ENCODE assay signal across 8 mouse cellular contexts in genomic region chr17:10840731-10841201, GRCm38 (mm10). TPM values are rescaled to one million over a fixed set of nuclear protein-coding genes. Genes with fewer than 3 reads are reported as not detected.
A peak's percentile ranks its signal among the peaks of the same experiment; 100 is the strongest.
DNase-seq lines count a peak whose midpoint lies in the region; ATAC-seq and TF ChIP-seq lines count a peak whose summit lies in the region.

No protein-coding gene starts in this region.

- WGBS in hindbrain, embryonic 10.5 days, result 2% methylated on average over 20 of the region's 20 CpGs
- WGBS in lung, embryonic 14.5 days, result 2% methylated on average over 20 of the region's 20 CpGs
- 3% methylated on average over 20 of the region's 20 CpGs for WGBS in neural tube, embryonic 15.5 days

- H3K27ac ChIP-seq in hindbrain, embryonic 10.5 days, result peak overlapping the region; percentile 87
- H3K27ac ChIP-seq in lung, embryonic 14.5 days (ENCODE audit: low read depth), result no peak overlapping the region
- H3K27ac ChIP-seq in neural tube, embryonic 15.5 days (replicated peaks), result peak overlapping the region; percentile 90

- H3K4me1 ChIP-seq in hindbrain, embryonic 10.5 days (replicated peaks), result peaks cover 6% of the 10 kb centered on the region
- H3K4me1 ChIP-seq in lung, embryonic 14.5 days (ENCODE audit: insufficient read depth), result no peaks in the 10 kb centered on the region
- peaks cover 13% of the 10 kb centered on the region for H3K4me1 ChIP-seq in neural tube, embryonic 15.5 days

- peak overlapping the region; percentile 81 for H3K4me2 ChIP-seq in lung, embryonic 14.5 days
- H3K4me2 ChIP-seq in neural tube, embryonic 15.5 days, result peak overlapping the region; percentile 74

- no peaks in the 10 kb centered on the region for H3K9me3 ChIP-seq in hindbrain, embryonic 10.5 days
- no peaks in the 10 kb centered on the region for H3K9me3 ChIP-seq in lung, embryonic 14.5 days (ENCODE audit: low read depth, low read length)
- H3K9me3 ChIP-seq in neural tube, embryonic 15.5 days (replicated peaks), result no peaks in the 10 kb centered on the region

- TF ChIP-seq CTCF in lung, embryonic 14.5 days (IDR thresholded peaks at IDR 0.05; ENCODE audit: low read depth), result peak; percentile 60

- ATAC-seq in lung, embryonic 14.5 days (ENCODE audit: insufficient read depth), result peak; percentile 55
- ATAC-seq in neural tube, embryonic 15.5 days (ENCODE audit: low FRiP score), result peak; percentile 47

- peak; percentile 64 for DNase-seq in MEL-GATA-1-ER (ENCODE audit: extremely low read depth, low read depth)
- peak; percentile 60 for DNase-seq in cerebellum, adult 8-10 months
- peak; percentile 21 to 64 for DNase-seq in frontal cortex, adult 2 months (ENCODE audit: extremely low spot score in 1 of 2, low spot score in 1 of 2)
- DNase-seq in hindbrain, embryonic 10.5 days (ENCODE audit: low spot score), result peak; percentile 62
- peak; percentile 50 to 53 for DNase-seq in layer of hippocampus, adult 8-10 months (ENCODE audit: low spot score in 2 of 2)
- peak; percentile 81 for DNase-seq in lung, embryonic 14.5 days
- peak; percentile 18 for DNase-seq in thymus, postnatal 0 days (ENCODE audit: low spot score)

- no peaks in the 10 kb centered on the region for H3K27me3 ChIP-seq in hindbrain, embryonic 10.5 days (ENCODE audit: insufficient read depth, poor library complexity, severe bottlenecking)
- H3K27me3 ChIP-seq in lung, embryonic 14.5 days (ENCODE audit: insufficient read depth, low read length), result 0 out of 2 replicates have a peak, but pooled peaks cover 3% of the 10 kb centered on the region
- 0 out of 2 replicates have a peak, but pooled peaks cover 2% of the 10 kb centered on the region for H3K27me3 ChIP-seq in neural tube, embryonic 15.5 days (replicated peaks)

- peak overlapping the region; percentile 68 for H3K9ac ChIP-seq in lung, embryonic 14.5 days
- peak overlapping the region; percentile 74 for H3K9ac ChIP-seq in neural tube, embryonic 15.5 days (replicated peaks)

- H3K36me3 ChIP-seq in hindbrain, embryonic 10.5 days, result no peaks in the 10 kb centered on the region
- H3K36me3 ChIP-seq in lung, embryonic 14.5 days (ENCODE audit: insufficient read depth), result no peaks in the 10 kb centered on the region
- H3K36me3 ChIP-seq in neural tube, embryonic 15.5 days, result no peaks in the 10 kb centered on the region

- peak overlapping the region; percentile 85 for H3K4me3 ChIP-seq in hindbrain, embryonic 10.5 days
- peak overlapping the region; percentile 72 for H3K4me3 ChIP-seq in lung, embryonic 14.5 days (ENCODE audit: low read depth, low read length)
- H3K4me3 ChIP-seq in neural tube, embryonic 15.5 days (replicated peaks), result peak overlapping the region; percentile 61

RNA-seq across cellular contexts. Expression of gene Prkn, which starts 0.6 kb away (rescaled TPM):
- 20.1 and 28.0 TPM in 2 replicates for polyA plus RNA-seq in frontal cortex, adult 2 months (2012; rRNA removed)
- polyA plus RNA-seq in hindbrain, embryonic 10.5 days (2016; fragmentation: Nextera tagmentation; extraction: Ambion mirVana), result 1.2 TPM in 2 replicates
- 10 to 100 TPM; 18.5 to 25.7 (median 19.9) TPM for total RNA-seq in layer of hippocampus, adult 8-10 months (2022)
- polyA plus RNA-seq in lung, embryonic 14.5 days (2014; fragmentation: Nextera tagmentation; extraction: Ambion mirVana), result 1.0 and 2.1 TPM in 2 replicates
- 4.8 and 5.8 TPM in 2 replicates for polyA plus RNA-seq in neural tube, embryonic 15.5 days (2015; fragmentation: Nextera tagmentation; extraction: Ambion mirVana)
- 1.2 and 2.1 TPM in 2 replicates for polyA plus RNA-seq in thymus, postnatal 0 days (2015; fragmentation: Nextera tagmentation; extraction: Ambion mirVana)

RNA-seq across cellular contexts. Expression of gene Pacrg, which starts 0.7 kb away (rescaled TPM):
- 21.9 and 25.2 TPM in 2 replicates for polyA plus RNA-seq in frontal cortex, adult 2 months (2012; rRNA removed)
- polyA plus RNA-seq in hindbrain, embryonic 10.5 days (2016; fragmentation: Nextera tagmentation; extraction: Ambion mirVana), result 2.8 and 5.5 TPM in 2 replicates
- total RNA-seq in layer of hippocampus, adult 8-10 months (2022), result 10 to 100 TPM; 20.0 to 28.8 (median 23.4) TPM
- polyA plus RNA-seq in lung, embryonic 14.5 days (2014; fragmentation: Nextera tagmentation; extraction: Ambion mirVana), result 2.2 and 2.4 TPM in 2 replicates
- 16.4 and 19.3 TPM in 2 replicates for polyA plus RNA-seq in neural tube, embryonic 15.5 days (2015; fragmentation: Nextera tagmentation; extraction: Ambion mirVana)
- polyA plus RNA-seq in thymus, postnatal 0 days (2015; fragmentation: Nextera tagmentation; extraction: Ambion mirVana), result 0.91 and 1.1 TPM in 2 replicates

Comparison
In these comparisons a context has a peak if more than half of its experiments do, and no peak if none do; other contexts are left out.
1. DNase-seq: peak in every context shown above with its lines; median percentile 81 in lung, embryonic 14.5 days; 64 in MEL-GATA-1-ER; 62 in hindbrain, embryonic 10.5 days; 60 in cerebellum, adult 8-10 months; 52 in layer of hippocampus, adult 8-10 months; 42 in frontal cortex, adult 2 months; 18 in thymus, postnatal 0 days.